Mouse (Mus musculus) megakaryocyte progenitor cell, adult 5-6 weeks (primary cell): Measurements from ENCODE around the gene Ficd. TPM values are rescaled to one million over a fixed set of nuclear protein-coding genes. Genes with fewer than 3 reads are reported as not detected.

Source experiments
- ATAC-seq: replicated peaks from 2 replicates; pipeline ENCODE4 v1.8.0; 2016; ENCODE audit warnings: mild to moderate bottlenecking, moderate TSS enrichment, inconsistent platforms; ENCODE audit not compliant: poor library complexity
- total RNA-seq, 2 experiments: library from RNA; stranded (forward) in 1 of 2; stranded (reverse) in 1 of 2; fragments of 157-497, 149-512 nt in 1 of 2; fragments of 200-1000 nt in 1 of 2; gene quantifications; 2 replicates each; pipeline versions ENCODE4 v1.2.3 to v1.2.4; 2015 to 2017

The Ficd gene
- total RNA-seq, 2 experiments from 2014 or later: 2.6 to 3.1 TPM

GRCm38 (mm10) chr5:113728691-113729090 lies 6.9 kb upstream of the Ficd start:
- ATAC-seq: no peak

- no peak for ATAC-seq
These were observed 4.9 kb upstream of the Ficd start for GRCm38 (mm10) chr5:113730641-113731121.

GRCm38 (mm10) chr5:113731174-113731573 lies 4.4 kb upstream of the Ficd start:
- no peak for ATAC-seq

GRCm38 (mm10) chr5:113732182-113732581 lies 3.4 kb upstream of the Ficd start:
- ATAC-seq: no peak

DNA sequence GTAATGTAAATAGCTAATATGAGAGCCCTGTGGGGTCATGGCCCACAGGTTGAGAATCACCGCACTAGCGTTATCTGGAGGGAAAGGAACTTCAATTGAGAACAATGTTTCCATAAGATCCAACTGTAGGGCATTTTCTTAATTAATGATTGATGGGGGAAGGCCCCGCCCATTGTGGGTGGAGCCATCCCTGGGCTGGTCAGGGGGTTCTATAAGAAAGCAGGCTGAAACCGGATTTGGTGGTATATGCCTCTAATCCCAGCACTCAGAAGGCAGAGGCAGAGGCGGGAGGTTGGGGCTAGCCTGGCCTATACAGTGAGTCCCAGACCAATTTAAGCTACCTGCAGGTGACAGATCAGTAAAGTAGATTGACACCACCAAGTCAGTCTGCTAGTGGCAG lies 1.2 kb upstream of the Ficd start:
- ATAC-seq: no peak

- ATAC-seq: no peak
These were observed 619 bp upstream of the Ficd start for GRCm38 (mm10) chr5:113735023-113735344.

GRCm38 (mm10) chr5:113736113-113736502 lies 505 bp downstream of the Ficd start:
- ATAC-seq: no peak

DNA sequence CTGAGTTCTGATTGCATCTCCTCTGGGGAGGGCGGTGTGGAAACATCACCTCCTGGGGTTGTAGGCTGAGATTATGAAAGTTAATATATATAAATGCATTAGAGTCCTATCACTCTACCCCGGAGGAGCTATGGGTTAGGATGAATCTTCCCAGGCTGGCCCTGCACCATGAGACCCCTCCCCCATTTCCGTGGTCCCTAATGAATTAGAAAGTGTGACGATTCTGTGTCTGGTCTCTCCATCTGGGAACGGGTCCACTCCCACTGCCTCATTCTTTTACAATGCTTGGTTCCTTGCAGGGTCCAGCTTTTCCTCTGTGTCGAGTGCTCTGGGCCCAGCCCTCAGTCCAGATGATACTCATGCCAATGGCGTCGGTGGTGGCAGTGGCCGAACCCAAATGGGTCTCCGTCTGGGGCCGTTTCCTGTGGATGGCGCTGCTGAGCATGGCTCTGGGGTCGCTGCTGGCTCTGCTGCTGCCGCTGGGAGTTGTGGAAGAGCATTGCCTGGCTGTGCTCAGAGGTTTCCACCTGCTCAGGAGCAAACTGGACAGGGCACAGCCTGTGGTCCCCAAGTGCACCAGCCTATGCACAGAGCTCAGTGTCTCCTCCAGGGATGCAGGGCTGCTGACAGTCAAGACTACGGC lies 1.0 kb downstream of the Ficd start:
- no peak for ATAC-seq

- ATAC-seq: no peak
These were observed 2.1 kb downstream of the Ficd start for GRCm38 (mm10) chr5:113737607-113738237.

DNA sequence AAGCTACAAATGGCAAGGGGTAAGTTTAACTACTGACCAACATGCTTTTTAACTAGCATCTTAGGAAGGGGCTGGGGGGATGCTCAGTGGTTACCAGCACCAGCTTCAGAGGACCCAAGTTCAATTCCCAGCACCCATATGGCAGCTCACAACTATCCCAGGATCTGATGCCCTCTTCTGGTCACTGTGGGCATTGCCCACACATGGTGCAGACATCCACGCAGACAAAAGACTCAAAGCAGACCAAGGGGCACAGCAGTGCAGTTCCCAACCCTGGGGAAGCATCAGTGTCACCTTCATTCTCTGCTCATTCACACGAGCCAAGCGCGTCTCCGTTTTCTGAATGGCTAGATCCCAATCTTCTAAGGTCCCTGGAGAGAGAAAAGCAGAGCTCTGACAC lies 12.0 kb downstream of the Ficd start:
- ATAC-seq: peak; percentile 46; the same call in 1 of the 2 replicates

- ATAC-seq: no peak
These were observed 13.1 kb downstream of the Ficd start for GRCm38 (mm10) chr5:113748556-113749331.

GRCm38 (mm10) chr5:113751521-113752157 lies 16.0 kb downstream of the Ficd start:
- ATAC-seq: no peak

GRCm38 (mm10) chr5:113755347-113756030 lies 19.9 kb downstream of the Ficd start:
- no peak for ATAC-seq

DNA sequence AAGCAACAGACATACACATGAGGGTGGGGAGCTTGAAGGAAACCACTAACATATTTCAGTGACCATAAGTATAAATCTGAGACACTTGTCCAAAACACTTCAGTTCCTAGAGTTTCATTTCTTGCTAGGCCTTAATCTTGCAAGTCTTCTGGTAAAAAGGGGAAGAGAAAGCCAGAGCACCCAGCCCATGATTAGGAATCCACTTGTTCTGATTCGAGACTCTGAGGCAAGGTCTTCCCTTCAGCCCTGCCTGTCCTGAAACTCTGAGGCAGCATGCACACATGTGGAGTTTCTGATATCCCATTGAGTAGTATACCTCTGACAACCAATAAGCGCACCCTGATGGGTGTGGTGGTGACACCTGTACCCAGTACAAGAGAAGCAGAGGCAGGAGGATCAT lies 26.0 kb downstream of the Ficd start:
- ATAC-seq: 0 out of 2 replicates have a peak, but pooled peaks have one; percentile 17

GRCm38 (mm10) chr5:113764426-113764825 lies 28.8 kb downstream of the Ficd start:
- ATAC-seq: no peak

DNA sequence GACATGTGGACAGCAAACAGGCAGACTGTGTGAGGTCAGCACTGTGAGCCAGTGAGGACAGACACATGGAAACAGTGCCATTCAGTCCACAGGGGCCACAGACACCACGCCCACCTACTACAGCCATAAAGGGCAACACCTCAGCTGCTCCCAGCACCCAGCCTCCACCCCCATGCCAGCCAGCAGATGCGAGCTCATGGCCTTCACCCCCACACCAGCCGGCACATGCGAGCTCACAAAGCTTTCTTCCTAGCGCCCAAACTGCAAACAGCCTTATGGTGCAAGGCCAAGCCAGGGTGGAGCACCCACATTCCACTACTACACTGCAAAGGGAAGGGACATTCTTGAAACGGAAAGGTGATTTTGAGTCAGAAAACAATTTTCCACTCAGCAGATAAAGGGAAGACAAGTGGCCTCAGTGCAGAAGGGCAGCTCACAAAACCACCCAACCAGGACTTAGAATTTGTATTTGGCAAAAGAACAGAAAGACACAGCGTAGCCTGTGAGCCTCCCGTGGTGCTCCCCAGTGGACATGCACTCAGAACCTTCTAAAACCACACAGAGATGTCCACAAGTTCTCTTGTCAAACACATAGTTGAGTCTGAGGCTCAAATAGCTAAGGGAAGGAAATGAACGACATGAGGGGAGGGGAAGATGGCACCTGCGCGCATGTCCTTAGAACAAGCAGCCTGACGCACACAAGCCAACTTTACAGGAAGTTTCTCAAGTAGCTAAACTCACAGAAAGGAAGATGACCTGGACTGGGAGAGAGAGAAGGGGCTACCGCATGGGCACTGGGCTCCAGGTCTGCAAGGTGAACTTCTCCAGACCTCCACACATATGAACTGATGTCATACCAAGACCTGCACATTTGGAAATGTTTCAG lies 30.3 kb downstream of the Ficd start:
- no peak; the same call in 1 of the 2 replicates for ATAC-seq

DNA sequence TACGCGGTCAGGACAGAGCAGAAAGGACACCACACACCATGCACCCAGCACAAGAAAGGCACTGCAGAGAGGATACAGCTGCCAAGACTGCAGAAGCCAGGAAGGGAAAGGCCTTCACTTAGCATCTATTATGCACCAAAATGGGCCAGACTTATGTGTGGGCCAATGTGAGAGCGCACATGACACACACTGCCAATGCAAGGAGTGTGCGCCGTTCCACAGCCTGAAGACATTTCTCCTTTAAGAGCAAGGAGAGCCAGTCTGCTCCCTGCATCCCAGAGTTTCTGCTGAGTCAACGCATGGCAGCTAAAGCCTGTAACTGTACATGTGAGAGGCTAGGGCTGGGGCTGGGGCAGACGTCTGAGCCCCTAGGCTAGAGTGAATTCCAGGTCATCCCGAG lies 33.2 kb downstream of the Ficd start:
- ATAC-seq: no peak

GRCm38 (mm10) chr5:113771213-113772162 lies 35.9 kb downstream of the Ficd start:
- peak; percentile 61 for ATAC-seq

DNA sequence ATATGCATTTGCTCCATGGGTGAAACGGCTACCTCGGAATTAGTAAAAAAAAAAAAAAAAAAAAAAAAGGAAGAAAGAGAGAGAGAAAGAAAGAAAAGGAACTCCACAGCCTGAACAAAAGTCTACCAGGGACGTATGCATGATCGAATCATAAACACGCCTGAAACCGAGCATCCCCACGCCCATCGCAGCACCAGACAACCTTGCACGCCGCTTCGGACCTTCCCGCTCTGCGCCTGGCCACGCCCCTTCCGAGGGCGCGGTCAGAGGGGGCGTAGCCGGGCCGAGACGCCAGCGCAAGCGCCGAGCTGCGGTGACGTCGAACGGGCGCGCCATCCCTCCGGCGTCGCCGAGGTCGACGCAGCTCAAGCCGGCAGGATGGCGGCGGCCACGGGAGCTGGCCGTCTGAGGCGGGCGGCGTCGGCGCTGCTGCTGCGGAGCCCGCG lies 36.9 kb downstream of the Ficd start, which contains the start of the genes Sart3 and Iscu:
Sart3 (minus strand) TSS at position 61 of the 446 bp plus-strand sequence.
Iscu (plus strand) TSS at position 299 of the 446 bp plus-strand sequence.
- peak; percentile 71 for ATAC-seq
